Mouse (Mus musculus): ENCODE results near the gene Gpd1.
A peak's percentile ranks its signal among the peaks of the same experiment; 100 is the strongest.
"Not testable (repeated sequence)": the region's sequence is repeated elsewhere in the genome, so short reads cannot be mapped to it uniquely, and the experiment has no call there.

Gene Gpd1

DNA sequence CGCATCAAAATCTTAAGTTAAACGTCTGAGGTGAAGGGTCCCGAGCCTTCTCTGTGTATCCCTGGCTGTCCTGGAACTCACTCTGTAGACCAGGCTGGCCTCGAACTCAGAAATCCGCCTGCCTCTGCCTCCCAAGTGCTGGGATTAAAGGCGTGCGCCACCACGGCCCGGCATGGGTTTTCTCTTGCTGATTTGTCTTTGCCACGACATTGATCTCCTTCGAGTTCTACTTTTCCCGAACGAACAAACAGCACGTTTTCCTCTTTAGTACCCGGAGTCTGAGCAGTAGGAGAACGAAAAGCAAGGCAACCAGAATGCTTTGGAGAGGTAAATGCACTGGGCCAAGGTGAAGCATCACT, 15.7 kb upstream of the Gpd1 start:
- DNase-seq (ENCODE audit: low read depth) = not testable (repeated sequence)

- peak; percentile 73 for DNase-seq (ENCODE audit: low read depth)
Measured at GRCm38 (mm10) chr15:99701999-99702900, 15.1 kb upstream of the Gpd1 start, which contains the start of gene Smarcd1. TSS of gene Smarcd1 (plus strand) at chr15:99702129.

GRCm38 (mm10) chr15:99703104-99703503, 14.2 kb upstream of the Gpd1 start:
- DNase-seq (ENCODE audit: low read depth) = no peak

GRCm38 (mm10) chr15:99703676-99704040, 13.7 kb upstream of the Gpd1 start:
- DNase-seq (ENCODE audit: low read depth) = no peak

DNA sequence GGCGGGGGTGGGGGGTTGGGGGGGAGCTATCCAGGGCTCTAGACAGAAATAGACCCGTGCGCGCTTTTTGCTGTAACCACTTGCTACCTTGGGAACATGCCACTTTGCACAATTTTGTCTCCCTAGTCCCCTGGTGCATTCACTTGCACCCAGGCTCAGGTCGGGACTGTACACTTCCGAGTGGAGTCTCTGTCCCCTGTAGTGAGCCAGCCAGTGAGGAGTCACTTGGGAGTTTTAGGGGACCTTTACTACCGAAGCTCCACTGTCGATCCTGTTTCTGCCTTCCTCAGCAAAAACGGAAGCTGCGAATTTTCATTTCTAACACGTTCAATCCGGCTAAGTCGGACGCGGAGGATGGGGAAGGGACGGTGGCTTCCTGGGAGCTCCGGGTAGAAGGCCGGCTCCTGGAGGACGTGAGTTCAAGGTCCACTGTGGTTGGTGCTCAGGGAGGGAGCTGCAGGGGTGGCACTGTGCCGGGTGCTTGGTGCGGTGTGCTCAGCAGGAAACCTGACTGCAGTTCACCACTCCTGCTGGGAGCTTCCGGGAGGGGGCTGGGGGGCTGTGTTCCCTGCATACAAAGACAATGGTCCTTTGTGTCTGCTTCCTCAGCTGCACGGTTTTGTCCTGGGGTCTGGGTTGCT, 13.2 kb upstream of the Gpd1 start:
- no peak for DNase-seq (ENCODE audit: low read depth)

DNA sequence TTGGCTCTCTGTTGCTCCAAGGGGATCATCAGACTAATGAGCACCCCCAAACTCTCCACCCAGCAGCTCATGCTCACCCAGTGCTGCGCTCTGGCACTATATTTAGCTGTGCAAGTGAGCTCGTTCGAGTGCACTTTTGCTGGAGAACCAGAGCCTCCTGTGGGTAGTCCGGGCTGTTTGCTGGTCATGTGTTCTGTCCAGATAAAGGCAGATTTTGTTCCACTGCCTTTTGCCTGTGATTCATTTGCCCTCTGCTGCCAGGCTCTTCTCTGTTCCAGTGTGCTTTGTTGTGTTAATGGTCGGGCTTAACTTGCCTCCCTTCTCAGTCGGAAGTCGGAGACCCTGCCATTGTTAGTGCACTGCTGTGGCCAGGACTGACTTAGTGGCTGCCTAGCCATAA, 12.4 kb upstream of the Gpd1 start:
- DNase-seq (ENCODE audit: low read depth) = no peak

- DNase-seq (ENCODE audit: low read depth) = no peak
Measured at GRCm38 (mm10) chr15:99705440-99706048, 11.8 kb upstream of the Gpd1 start, which contains the start of gene Gm17349. TSS of gene Gm17349 (minus strand) at chr15:99705490.

- DNase-seq (ENCODE audit: low read depth) = no peak
Measured at GRCm38 (mm10) chr15:99708176-99708575, 9.1 kb upstream of the Gpd1 start.

GRCm38 (mm10) chr15:99710221-99711190, 6.8 kb upstream of the Gpd1 start:
- DNase-seq (ENCODE audit: low read depth) = no peak

DNA sequence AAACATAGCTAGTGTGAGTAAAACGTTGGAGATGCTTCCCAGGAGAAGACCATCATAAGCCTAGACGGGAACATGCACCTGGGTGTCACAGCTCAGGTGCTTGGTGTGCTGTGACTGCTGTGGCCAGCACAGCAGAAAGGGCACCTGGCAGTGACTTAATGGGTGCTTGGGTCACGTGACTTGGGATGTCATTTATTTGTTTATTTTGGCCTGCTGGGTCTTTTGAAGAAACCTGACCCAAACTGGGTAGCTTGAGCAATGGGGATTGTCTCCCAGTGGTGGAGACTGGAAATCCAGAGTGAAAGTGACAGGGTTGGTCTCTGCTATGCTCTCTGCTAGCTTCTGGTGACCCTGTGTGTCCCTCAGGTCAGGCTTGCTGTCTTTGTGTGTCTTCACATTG, 5.8 kb upstream of the Gpd1 start:
- no peak for DNase-seq (ENCODE audit: low read depth)

DNA sequence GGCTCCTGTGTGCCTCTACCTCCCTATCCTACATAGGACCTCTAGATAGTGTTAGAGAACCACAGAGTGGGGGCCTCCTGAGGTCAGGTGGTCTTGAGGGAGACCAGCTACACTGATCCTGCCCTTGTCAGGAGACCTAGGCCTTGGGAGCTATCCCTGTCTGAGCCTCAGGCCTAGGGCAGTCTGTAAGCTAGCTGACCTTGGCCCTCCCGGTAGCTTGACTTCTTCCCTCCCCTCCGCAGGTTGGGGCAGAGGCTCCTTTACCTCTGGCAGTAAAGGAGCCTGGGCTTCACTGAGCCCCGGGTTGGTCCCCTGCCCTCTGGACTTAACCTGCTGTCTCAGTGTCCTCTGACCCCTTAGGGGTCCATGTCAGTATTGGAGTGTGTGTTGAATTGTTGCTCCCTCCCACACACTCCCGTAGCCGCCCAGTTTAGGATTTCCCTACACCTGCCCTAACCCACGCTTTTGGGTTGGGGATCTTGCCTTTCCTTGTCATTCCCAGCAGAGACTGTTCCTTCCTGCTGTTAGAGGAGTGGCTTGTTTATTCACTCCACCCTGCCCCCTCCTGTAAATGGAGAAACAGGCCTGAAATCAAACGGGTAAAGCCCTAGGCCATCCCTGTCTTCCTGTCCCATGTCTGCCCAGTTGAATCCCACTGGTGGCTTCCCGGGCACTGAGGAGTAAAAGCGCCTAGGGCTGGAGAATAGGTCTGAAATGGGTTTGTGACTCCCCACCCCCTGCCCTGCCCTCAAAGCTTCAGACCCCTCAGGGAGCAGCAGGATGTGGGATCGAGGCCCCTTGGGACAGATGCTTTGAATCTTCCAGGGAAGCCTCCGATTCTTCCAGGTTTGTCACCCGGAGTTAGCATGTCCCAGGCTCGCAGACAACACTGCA, 4.4 kb upstream of the Gpd1 start:
- no peak for DNase-seq (ENCODE audit: low read depth)

GRCm38 (mm10) chr15:99713569-99713968, 3.7 kb upstream of the Gpd1 start:
- no peak for DNase-seq (ENCODE audit: low read depth)

GRCm38 (mm10) chr15:99714206-99714605, 3.1 kb upstream of the Gpd1 start:
- DNase-seq (ENCODE audit: low read depth) = no peak

- DNase-seq (ENCODE audit: low read depth) = no peak
Measured at GRCm38 (mm10) chr15:99714858-99715257, 2.5 kb upstream of the Gpd1 start.

DNA sequence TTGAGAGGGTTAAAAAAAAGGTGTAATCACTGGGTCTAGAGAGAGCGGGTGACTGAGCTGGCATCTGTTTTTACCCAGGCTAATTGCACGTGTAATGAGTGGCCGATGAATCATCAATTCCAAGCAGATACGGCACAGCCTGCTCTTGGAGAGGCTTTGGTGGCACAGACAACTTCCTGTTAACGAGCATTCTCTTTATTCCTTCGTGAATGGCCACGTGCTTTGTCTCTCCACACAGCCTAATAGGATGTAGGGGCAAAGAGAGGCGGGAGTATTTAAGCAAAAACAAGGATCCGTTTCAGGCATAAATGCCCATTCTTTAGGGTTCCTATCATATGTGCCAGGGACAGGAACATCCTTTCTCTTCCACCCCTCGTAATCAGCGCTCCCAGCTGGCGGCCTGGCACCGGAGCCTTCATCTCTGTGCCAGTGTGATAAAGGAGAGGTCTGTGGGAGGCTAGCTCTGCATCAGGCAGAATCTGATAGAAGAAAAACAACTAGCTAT, 1.9 kb upstream of the Gpd1 start:
- DNase-seq (ENCODE audit: low read depth) = no peak

- no peak for DNase-seq (ENCODE audit: low read depth)
Measured at GRCm38 (mm10) chr15:99715982-99716746, 1.2 kb upstream of the Gpd1 start.

DNA sequence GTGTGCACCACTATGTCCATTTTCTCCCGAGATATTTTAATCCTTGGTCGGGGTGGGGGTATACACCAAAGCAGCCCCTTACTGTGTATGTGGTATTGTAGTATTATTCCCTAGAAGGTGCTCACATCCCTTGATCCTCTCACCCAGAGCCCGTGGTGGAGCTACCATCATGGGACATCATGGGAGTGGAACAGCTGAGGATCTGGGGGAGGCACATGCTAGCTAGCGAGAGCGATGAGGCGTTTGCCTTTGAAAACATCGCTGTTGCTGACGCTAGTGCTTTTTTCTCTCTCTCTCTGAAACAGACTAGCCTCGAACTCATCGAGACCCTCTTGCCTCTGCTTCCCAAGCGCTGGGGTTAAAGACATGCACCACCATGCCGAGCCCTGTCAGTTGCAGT, 501 bp upstream of the Gpd1 start:
- DNase-seq (ENCODE audit: low read depth) = no peak

DNA sequence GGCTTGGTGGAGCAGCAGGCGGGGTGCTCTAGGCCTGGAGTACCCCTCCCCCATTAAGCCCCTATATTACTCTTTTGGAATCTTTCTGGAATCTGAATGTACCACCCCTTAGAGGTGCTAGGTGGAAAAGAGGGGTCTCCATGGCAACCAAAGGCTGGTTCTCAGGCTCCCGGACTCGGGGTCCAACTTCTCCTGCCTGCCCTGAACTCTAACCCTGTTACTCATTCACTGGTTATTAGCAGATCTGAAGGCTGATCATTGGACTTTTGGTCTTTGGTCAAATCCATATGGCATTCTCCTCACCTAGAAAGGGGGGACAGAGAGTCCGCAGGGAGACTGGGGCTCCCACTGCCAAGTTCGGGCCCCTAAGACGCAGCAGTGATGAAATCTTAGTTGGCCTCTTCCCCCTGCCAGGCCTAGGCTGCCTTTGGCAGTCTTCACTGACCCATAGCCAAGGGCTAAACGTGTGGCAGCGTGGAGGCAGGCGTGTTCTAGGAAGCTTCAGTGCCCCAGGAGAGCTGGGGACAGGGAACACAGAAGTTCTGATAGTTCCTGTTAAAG, 1.2 kb downstream of the Gpd1 start:
- no peak for DNase-seq (ENCODE audit: low read depth)

DNA sequence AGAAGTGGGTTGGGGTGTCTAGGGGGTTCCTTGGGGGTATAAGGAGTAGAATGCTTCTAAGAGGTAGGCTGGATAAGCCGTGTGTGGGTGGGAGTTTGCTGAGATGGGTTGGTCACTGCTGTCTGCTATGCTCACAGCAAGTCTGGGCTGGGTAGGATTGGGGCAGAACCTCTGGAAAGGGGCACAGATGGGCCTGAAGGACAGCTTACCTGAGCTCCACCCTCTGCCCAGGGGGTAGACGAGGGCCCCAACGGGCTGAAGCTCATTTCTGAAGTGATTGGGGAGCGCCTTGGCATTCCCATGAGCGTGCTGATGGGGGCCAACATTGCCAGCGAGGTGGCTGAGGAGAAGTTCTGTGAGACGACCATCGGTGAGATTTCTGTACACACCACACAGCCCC, 2.5 kb downstream of the Gpd1 start:
- no peak for DNase-seq (ENCODE audit: low read depth)

Measured in fibroblast of lung, adult 2 months (primary cell).